Mouse (Mus musculus) kidney, adult 2 months (tissue): ENCODE measurements around the gene Micall1. TPM values are rescaled to one million over a fixed set of nuclear protein-coding genes. Genes with fewer than 3 reads are reported as not detected.

ENCODE experiments used
- DNase-seq: peaks from one replicate; pipeline ENCODE4 v3.0.0; 2021
- H3K27ac ChIP-seq: fragments of 200-500 bp; 2 replicates; pipeline ENCODE4 v1.5.1; 2012; ENCODE audit warnings: low read depth, low read length, control low read depth, inconsistent platforms; ENCODE audit not compliant: insufficient read depth
- H3K27me3 ChIP-seq: fragments of 200-500 bp; replicated peaks from 2 replicates; pipeline ENCODE4 v1.6.1; 2012; ENCODE audit warnings: mild to moderate bottlenecking, moderate library complexity, low read length, inconsistent platforms; ENCODE audit not compliant: control insufficient read depth, insufficient read depth
- H3K36me3 ChIP-seq: fragments of 200-500 bp; 2 replicates; pipeline ENCODE4 v1.6.1; 2012; ENCODE audit warnings: mild to moderate bottlenecking, moderate library complexity, low read length, inconsistent platforms; ENCODE audit not compliant: control insufficient read depth, insufficient read depth
- H3K4me1 ChIP-seq: fragments of 200-500 bp; 2 replicates; pipeline ENCODE4 v1.6.1; 2011; ENCODE audit warnings: low read length; ENCODE audit not compliant: control insufficient read depth, insufficient read depth
- H3K4me3 ChIP-seq: fragments of 200-500 bp; 2 replicates; pipeline ENCODE4 v1.5.1; 2011; ENCODE audit warnings: mild to moderate bottlenecking, low read depth, low read length, control low read depth; ENCODE audit not compliant: insufficient read depth
- CTCF ChIP-seq: fragments of 200-500 bp; conservative IDR thresholded peaks from 2 replicates; pipeline ENCODE4 v1.5.1; 2011; ENCODE audit warnings: low read depth, mild to moderate bottlenecking, control low read depth, low read length, moderate library complexity, mixed read lengths; ENCODE audit not compliant: insufficient read depth, insufficient read length
- POLR2A ChIP-seq: fragments of 200-500 bp; IDR thresholded peaks from one replicate; pipeline ENCODE4 v1.6.1; 2011; ENCODE audit warnings: low read depth, low read length, control low read depth
- WGBS: fragments of 180-500 bp; shearing (Covaris S2); methylation state at CpG from one replicate; pipeline ENCODE4 v1.1.7; 2018; 5-methylcytosine and 5-hydroxymethylcytosine counted together
- polyA plus RNA-seq: library from polyadenylated mRNA; depleted of rRNA; stranded (reverse); fragments of >200 nt; gene quantifications from 2 replicates; pipeline ENCODE4 v1.2.3, GENCODE M21; 2012

The Micall1 gene
- polyA plus RNA-seq, 1 experiment, result 23.3 TPM

DNA sequence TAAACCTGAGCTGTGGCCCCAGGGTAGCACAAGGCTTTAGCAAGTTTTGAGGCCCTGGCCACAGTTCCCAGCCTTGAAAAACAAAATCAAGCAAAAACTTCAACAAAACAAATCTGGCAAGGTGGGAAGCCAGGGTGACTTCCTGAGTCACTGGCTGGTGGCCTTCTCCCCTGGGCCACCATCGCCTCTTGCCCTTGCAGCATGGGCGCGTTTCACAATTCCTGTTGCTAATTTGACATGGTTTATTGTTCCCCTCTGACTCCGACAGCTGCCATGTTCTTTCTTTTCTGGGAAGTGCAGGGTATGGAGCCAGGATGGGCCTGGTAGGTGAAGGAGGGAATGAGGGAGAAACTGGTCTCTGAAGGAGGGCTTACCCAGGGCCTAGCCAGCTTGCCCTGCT, 13.4 kb downstream of the Micall1 start:
- Histone ChIP-seq H3K27me3 (no peaks in the 10 kb centered on the region), H3K36me3 (no peaks in the 10 kb centered on the region; the same call in 1 of the 2 replicates), H3K4me1 (no peaks in the 10 kb centered on the region), H3K27ac (no peak overlapping the region), H3K4me3 (no peak overlapping the region)
- TF ChIP-seq POLR2A, result no peak
- TF ChIP-seq CTCF, result no peak
- no peak for DNase-seq
- 66% methylated on average over 4 of the region's 4 CpGs for WGBS

DNA sequence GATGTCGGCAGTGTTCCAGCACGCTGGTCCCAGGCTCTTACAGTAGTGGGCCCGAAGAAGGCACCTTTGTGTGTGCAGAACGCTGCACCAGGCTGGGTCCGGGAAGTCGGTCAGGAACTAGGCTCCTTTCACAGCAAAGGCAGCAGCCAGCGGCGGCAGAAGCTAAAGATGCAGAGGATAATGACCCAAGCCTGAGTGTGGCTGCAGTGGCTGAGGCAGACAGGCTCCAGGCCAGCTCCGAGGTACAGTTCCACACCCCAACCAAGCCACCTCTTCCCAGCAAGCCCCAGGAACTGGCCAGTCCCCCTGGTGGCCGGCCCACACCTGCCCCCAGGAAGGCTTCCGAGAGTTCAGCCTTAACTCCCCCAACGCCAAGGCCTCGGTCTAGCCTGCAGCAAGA, 13.8 kb downstream of the Micall1 start:
- no peaks in the 10 kb centered on the region; the same call in 1 of the 2 replicates for H3K36me3 ChIP-seq
- H3K4me3 ChIP-seq, result no peak overlapping the region
- no peak for TF ChIP-seq CTCF
- no peak for TF ChIP-seq POLR2A
- no peak for DNase-seq
- no peaks in the 10 kb centered on the region for H3K27me3 ChIP-seq
- H3K27ac ChIP-seq, result no peak overlapping the region
- H3K4me1 ChIP-seq, result no peaks in the 10 kb centered on the region
- WGBS, result 86% methylated on average over 13 of the region's 13 CpGs

DNA sequence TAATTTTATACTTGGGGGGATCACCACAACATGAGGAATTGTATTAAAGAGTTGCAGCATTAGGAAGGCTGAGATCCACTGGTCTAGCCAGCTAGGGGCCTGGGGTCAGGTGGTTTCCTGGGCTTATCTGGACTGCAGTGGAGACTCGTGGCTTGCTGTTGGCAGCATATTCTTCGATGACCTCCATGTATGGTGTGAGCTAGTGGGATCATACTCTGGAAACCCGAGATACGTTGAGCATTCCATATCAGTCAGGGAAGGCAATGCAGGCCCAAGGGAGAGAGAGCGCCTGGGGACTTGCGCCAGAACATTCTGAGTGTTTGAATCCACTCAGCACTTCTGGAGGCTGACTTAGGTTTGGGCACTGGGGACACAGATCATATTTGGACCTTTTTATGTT, 15.1 kb downstream of the Micall1 start:
- Histone ChIP-seq H3K4me1 (no peaks in the 10 kb centered on the region), H3K4me3 (no peak overlapping the region), H3K27ac (no peak overlapping the region), H3K36me3 (no peaks in the 10 kb centered on the region; the same call in 1 of the 2 replicates), H3K27me3 (no peaks in the 10 kb centered on the region)
- no peak for DNase-seq
- WGBS, result 81% methylated on average over 6 of the region's 6 CpGs
- TF ChIP-seq CTCF (no peak), POLR2A (no peak)

DNA sequence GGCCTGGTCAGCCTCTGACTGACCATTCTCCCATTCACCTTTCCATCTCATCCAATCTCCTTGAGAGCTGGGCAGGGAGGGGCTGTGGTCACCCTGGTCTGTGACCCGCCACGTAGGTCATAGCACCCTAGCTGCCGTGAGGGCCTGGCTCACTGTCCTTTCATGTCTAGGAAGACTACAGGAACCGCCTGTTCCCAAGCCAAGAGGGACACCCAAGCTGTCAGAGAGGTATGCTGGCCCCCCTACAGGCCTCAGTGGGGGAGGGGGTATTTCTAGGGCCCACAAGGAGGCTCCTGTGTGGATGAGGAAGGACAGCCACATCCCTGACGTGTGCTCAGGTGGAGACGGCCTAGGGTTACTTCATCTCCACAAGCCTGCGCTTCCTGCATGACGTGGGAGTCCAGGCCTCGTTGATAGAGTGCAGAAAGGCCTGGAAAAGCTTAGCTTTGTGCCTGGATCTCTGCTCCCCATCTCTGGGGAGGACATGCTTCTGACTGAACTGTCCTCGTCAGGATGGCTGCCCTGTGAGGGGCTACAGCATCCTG, 15.7 kb downstream of the Micall1 start:
- Histone ChIP-seq H3K4me3 (no peak overlapping the region), H3K27ac (no peak overlapping the region), H3K4me1 (no peaks in the 10 kb centered on the region), H3K36me3 (no peaks in the 10 kb centered on the region; the same call in 1 of the 2 replicates), H3K27me3 (no peaks in the 10 kb centered on the region)
- TF ChIP-seq POLR2A, result no peak
- TF ChIP-seq CTCF, result no peak
- DNase-seq, result no peak
- WGBS, result 79% methylated on average over 10 of the region's 10 CpGs

DNA sequence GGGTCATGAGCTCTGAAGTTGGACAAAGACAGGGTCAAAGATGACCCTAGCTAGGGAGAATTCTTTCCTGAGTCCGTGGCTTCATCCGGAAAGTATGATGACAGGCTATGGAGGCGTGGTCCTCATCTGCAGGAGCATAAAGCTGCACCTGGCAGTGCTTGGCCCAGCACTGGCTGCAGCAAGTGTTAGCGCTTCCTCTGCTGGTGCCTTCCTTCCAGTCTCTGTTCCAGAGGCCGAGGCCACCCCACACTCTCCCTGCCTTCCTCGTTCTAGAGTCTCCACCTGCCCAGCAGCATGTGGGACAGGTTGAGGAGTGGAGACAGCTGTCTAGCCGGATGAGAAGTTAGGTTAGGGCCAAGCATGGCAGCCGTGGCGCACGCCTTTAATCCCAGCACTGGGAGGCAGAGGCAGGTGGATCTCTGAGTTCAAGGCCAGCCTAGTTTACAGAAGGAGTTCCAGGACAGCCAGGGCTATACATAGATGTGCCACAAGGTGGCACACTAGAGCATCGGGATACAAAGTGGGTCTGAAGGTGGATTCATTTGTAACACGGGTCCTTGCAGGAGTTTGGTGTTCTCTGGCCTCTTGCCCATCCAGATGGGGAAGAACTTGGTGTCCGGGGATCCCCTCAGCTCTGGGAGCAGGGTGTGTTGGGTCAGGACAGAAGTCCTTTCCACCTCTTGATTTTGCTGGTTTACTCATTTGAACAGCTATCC, 17.7 kb downstream of the Micall1 start:
- Histone ChIP-seq H3K27me3 (no peaks in the 10 kb centered on the region), H3K4me3 (no peak overlapping the region), H3K27ac (no peak overlapping the region), H3K4me1 (peaks cover 10% of the 10 kb centered on the region), H3K36me3 (no peaks in the 10 kb centered on the region; the same call in 1 of the 2 replicates)
- DNase-seq, result peak; percentile 71
- TF ChIP-seq POLR2A (no peak), CTCF (peak; percentile 61)
- WGBS, result 72% methylated on average over 13 of the region's 13 CpGs

DNA sequence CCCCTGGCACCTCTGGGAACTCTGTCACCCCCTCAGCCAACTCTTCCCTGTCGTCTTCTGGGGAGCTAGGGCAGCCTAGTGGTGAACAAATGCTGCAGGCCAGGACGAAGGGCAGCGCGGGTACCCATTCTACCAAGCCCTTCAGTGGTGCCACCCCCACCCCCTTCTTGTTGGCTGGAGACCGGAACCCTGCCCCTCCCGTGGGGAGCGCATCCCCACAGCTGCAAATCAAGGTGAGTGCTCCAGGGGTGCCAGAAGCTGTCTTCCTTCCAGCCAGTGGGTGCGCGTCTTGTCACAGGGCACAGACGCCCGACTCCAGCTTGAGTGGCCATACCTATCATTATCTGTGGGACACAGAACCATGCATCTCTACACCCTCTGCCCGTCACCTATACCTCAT, 18.4 kb downstream of the Micall1 start:
- H3K4me3 ChIP-seq, result no peak overlapping the region
- no peak for TF ChIP-seq CTCF
- TF ChIP-seq POLR2A, result no peak
- WGBS, result 95% methylated on average over 12 of the region's 12 CpGs
- no peaks in the 10 kb centered on the region for H3K27me3 ChIP-seq
- H3K27ac ChIP-seq, result no peak overlapping the region
- H3K4me1 ChIP-seq, result peaks cover 10% of the 10 kb centered on the region
- DNase-seq, result no peak
- no peaks in the 10 kb centered on the region; the same call in 1 of the 2 replicates for H3K36me3 ChIP-seq

DNA sequence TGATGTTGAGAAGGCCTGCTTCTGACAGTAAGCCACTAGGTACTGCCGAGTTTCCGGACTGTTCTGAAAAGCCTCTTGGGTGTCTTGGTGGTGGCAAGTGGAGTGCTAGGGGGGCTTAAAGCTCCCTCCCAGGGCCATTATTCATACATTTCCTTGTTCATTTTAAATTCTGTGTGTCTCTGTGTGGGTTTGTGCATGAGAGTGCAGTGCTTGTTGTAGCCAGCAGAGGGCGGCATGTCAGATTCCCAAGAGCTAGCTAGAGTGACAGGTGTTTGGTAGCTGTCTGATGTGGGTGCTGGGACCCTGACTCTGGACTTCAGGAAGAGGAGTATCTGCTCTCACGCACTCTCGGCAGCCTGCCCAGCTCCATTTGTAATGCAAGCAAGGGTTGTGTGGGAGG, 19.5 kb downstream of the Micall1 start:
- TF ChIP-seq CTCF (peak; percentile 46), POLR2A (no peak)
- WGBS, result 98% methylated on average over 5 of the region's 5 CpGs
- Histone ChIP-seq H3K4me3 (no peak overlapping the region), H3K36me3 (no peaks in the 10 kb centered on the region; the same call in 1 of the 2 replicates), H3K4me1 (peaks cover 10% of the 10 kb centered on the region), H3K27ac (no peak overlapping the region), H3K27me3 (no peaks in the 10 kb centered on the region)
- no peak for DNase-seq
